Mouse (Mus musculus) spleen, adult 2 months (tissue): Measurements from ENCODE around the gene Kif4.

Experiments
- CTCF ChIP-seq: fragments of 200-500 bp; IDR thresholded peaks from 2 replicates; pipeline ENCODE4 v1.5.1; 2011; ENCODE audit warnings: mild to moderate bottlenecking, inconsistent platforms; ENCODE audit not compliant: insufficient read depth, insufficient read length, insufficient replicate concordance; ENCODE audit errors: extremely low read depth
- POLR2A ChIP-seq: fragments of 200-500 bp; IDR thresholded peaks from 2 replicates; pipeline ENCODE4 v1.6.1; 2011; ENCODE audit warnings: low read depth, low read length, inconsistent platforms

DNA sequence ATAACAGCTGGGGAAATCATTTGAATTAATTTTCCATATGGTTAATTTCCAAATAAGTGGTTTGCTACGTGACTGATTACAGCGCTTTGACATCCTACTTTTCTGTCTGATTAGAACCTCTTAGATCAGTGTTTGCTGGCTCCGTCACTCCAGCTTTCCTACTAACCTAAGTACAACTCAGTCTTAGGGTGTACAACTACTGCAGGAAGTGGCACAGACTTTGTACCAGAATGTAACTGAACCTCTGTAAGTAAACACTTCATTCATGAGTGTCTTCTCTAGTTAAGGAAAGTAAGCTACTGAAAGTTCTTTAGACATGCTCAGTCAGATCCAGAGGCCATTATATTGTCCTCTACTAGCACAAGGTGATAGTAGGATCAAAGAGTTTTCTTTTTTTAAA lies 52.7 kb downstream of the Kif4 start:
- no peak for TF ChIP-seq CTCF
- no peak for TF ChIP-seq POLR2A
